Mouse (Mus musculus) kidney, embryonic 16.5 days (tissue): Measurements from ENCODE around the gene C1qtnf7. TPM values are rescaled to one million over a fixed set of nuclear protein-coding genes. Genes with fewer than 3 reads are reported as not detected.
A peak's percentile ranks its signal among the peaks of the same experiment; 100 is the strongest.

Experiments used
- ATAC-seq: fragments of 200-750 bp; cut with Nextera tagmentation; 2 replicates; pipeline ENCODE4 v1.8.0; 2017; ENCODE audit warnings: moderate TSS enrichment; ENCODE audit not compliant: low FRiP score, low TSS enrichment
- H3K27ac ChIP-seq: fragments of 300-500 bp; sonication (generic); 2 replicates; pipeline ENCODE4 v1.5.1; 2014; ENCODE audit warnings: low read length
- H3K27me3 ChIP-seq: fragments of 300-500 bp; sonication (generic); 2 replicates; pipeline ENCODE4 v1.6.1; 2014; ENCODE audit warnings: low read length, control low read depth, mixed read lengths; ENCODE audit not compliant: insufficient read depth
- H3K36me3 ChIP-seq: fragments of 300-500 bp; sonication (generic); 2 replicates; pipeline ENCODE4 v1.6.1; 2014; ENCODE audit warnings: low read length, control low read depth, mixed read lengths; ENCODE audit not compliant: insufficient read depth
- H3K4me1 ChIP-seq: fragments of 300-500 bp; sonication (generic); 2 replicates; pipeline ENCODE4 v1.6.1; 2014; ENCODE audit warnings: low read length, control low read depth, mixed read lengths; ENCODE audit not compliant: insufficient read depth
- H3K4me2 ChIP-seq: fragments of 300-500 bp; sonication (generic); replicated peaks from 2 replicates; pipeline ENCODE4 v1.6.1; 2014; ENCODE audit warnings: low read depth, low read length
- H3K4me3 ChIP-seq: fragments of 300-500 bp; sonication (generic); 2 replicates; pipeline ENCODE4 v1.5.1; 2014; ENCODE audit warnings: mild to moderate bottlenecking, low read length
- H3K9ac ChIP-seq: fragments of 300-500 bp; sonication (generic); replicated peaks from 2 replicates; pipeline ENCODE4 v1.6.1; 2014; ENCODE audit warnings: low read length
- H3K9me3 ChIP-seq: fragments of 300-500 bp; sonication (generic); 2 replicates; pipeline ENCODE4 v1.6.1; 2016; ENCODE audit warnings: low read length, control low read depth
- WGBS: fragments of 180-500 bp; shearing (Covaris S2); extraction: QIAGEN DNeasy Blood & Tissue Kit; methylation state at CpG from one replicate; pipeline ENCODE4 v1.1.7; 2014; 5-methylcytosine and 5-hydroxymethylcytosine counted together
- polyA plus RNA-seq: library from polyadenylated mRNA; unstranded; fragments of >200 nt; fragmentation: Nextera tagmentation; extraction: Ambion mirVana; gene quantifications from 2 replicates; pipeline ENCODE4 v1.2.1, GENCODE M21; 2015

C1qtnf7 gene
- polyA plus RNA-seq, 1 experiment from 2014 or later = 8.5 TPM

DNA sequence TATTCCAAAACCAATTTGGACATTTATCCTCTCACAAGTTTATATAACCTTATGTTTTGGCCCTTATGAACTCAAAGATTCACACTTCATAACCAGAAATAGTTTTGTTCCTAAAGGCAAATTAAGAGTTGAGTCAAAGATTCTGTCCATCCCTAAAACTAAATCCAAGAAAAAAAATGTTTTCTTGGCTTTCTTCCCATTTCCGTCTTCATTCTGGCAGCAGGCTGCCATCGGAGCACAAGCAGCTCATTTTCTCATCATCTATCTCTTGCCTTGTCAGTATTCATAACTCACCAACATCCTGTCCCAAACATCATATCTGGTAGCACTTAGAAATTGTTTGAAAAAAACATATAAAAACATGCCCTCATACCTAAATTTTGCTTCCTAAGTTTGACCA is 6.9 kb upstream of the C1qtnf7 start:
- Histone ChIP-seq H3K4me3 (no peak overlapping the region), H3K9ac (no peak overlapping the region), H3K4me2 (no peak overlapping the region), H3K27ac (no peak overlapping the region), H3K4me1 (0 out of 2 replicates have a peak, but pooled peaks cover 5% of the 10 kb centered on the region), H3K27me3 (no peaks in the 10 kb centered on the region), H3K36me3 (no peaks in the 10 kb centered on the region), H3K9me3 (no peaks in the 10 kb centered on the region)
- no peak for ATAC-seq
- 61% methylated on average over 2 of the region's 2 CpGs for WGBS

DNA sequence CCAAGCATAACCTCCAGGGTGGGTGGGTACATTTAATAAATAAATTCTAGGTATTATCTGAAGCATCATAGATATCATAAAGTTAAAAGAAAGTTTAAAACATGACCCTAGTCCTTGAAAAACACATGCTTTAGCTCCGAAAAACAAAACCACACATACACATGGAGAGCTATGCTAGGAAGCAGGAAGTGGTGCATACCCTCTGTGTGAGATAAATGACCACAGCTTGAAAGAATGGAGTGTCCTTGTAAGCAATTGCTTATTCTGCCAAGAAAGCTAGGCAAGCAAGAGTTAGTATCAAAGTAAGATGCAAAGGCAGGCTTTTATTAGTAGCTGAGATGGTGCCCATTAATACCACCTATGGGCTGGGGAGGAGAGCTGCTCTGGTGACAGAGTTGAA is 6.4 kb upstream of the C1qtnf7 start:
- Histone ChIP-seq H3K9me3 (no peaks in the 10 kb centered on the region), H3K4me2 (no peak overlapping the region), H3K4me3 (no peak overlapping the region), H3K36me3 (no peaks in the 10 kb centered on the region), H3K27ac (no peak overlapping the region), H3K4me1 (0 out of 2 replicates have a peak, but pooled peaks cover 5% of the 10 kb centered on the region), H3K27me3 (no peaks in the 10 kb centered on the region), H3K9ac (no peak overlapping the region)
- 56% methylated on average over 1 of the region's 1 CpGs for WGBS
- peak; percentile 54; the same call in 1 of the 2 replicates for ATAC-seq

DNA sequence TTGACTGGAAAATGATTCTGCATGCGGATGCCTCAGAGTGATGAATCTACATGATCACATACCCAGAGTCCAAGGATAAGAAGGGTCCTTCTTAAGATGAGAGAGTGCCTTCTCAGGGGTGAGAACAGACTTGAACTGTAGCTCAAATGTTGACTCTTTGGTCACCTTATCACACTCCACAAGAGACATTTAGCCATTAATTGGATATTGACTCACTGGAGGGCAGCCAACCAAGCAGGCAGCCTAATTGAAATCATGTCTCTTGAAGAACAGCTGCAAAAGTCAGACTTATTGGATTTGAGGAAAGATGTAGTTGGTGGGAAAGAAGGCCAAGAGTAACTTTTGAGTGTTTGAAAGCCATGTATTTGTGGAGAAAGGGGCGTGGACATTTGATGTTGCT is 4.2 kb upstream of the C1qtnf7 start:
- Histone ChIP-seq H3K27ac (no peak overlapping the region), H3K4me1 (peaks cover 9% of the 10 kb centered on the region; the same call in 1 of the 2 replicates), H3K9ac (no peak overlapping the region), H3K4me2 (no peak overlapping the region), H3K27me3 (no peaks in the 10 kb centered on the region), H3K36me3 (no peaks in the 10 kb centered on the region), H3K9me3 (no peaks in the 10 kb centered on the region), H3K4me3 (no peak overlapping the region)
- ATAC-seq = no peak
- WGBS = 82% methylated on average over 2 of the region's 2 CpGs

- no peaks in the 10 kb centered on the region for H3K36me3 ChIP-seq
- no peaks in the 10 kb centered on the region for H3K27me3 ChIP-seq
- no peak overlapping the region; the same call in 1 of the 2 replicates for H3K9ac ChIP-seq
- no peak overlapping the region for H3K27ac ChIP-seq
- H3K4me1 ChIP-seq = peaks cover 18% of the 10 kb centered on the region
- ATAC-seq = no peak
- WGBS = 27% methylated on average over 7 of the region's 7 CpGs
- no peaks in the 10 kb centered on the region for H3K9me3 ChIP-seq
- peak overlapping the region; percentile 25 for H3K4me3 ChIP-seq
- H3K4me2 ChIP-seq = peak overlapping the region; percentile 49
These were observed 1.2 kb downstream of the C1qtnf7 start for GRCm38 (mm10) chr5:43516491-43516890.

DNA sequence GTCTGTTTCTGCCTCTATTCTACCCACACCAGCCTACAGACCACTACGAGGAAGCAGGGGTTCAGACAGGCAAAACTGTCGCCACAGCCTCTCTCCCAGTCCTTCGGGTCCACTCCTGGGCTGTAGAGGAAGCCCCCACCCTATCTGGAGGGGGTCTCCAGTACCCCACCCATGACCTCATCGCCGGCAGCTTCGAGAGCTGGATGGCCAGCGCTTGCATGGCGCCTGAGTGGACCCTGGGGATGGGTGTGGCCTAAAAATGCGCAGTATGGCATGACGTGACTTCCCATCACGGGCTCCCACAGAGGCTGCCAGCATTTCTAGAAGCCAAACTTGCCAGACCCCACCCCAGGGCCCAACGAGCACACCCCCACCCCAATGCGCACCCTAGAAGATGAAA is 2.0 kb downstream of the C1qtnf7 start:
- no peaks in the 10 kb centered on the region for H3K36me3 ChIP-seq
- 0 out of 2 replicates have a peak, but pooled peaks have one; percentile 20 for ATAC-seq
- no peak overlapping the region for H3K27ac ChIP-seq
- H3K9me3 ChIP-seq = no peaks in the 10 kb centered on the region
- 89% methylated on average over 13 of the region's 13 CpGs for WGBS
- H3K4me2 ChIP-seq = peak overlapping the region; percentile 49; the same call in 1 of the 2 replicates
- H3K4me3 ChIP-seq = no peak overlapping the region
- H3K4me1 ChIP-seq = peaks cover 26% of the 10 kb centered on the region
- no peak overlapping the region for H3K9ac ChIP-seq
- no peaks in the 10 kb centered on the region for H3K27me3 ChIP-seq

- Histone ChIP-seq H3K27ac (no peak overlapping the region), H3K36me3 (no peaks in the 10 kb centered on the region), H3K27me3 (no peaks in the 10 kb centered on the region), H3K4me1 (peaks cover 35% of the 10 kb centered on the region), H3K9me3 (no peaks in the 10 kb centered on the region), H3K9ac (no peak overlapping the region), H3K4me3 (no peak overlapping the region), H3K4me2 (no peak overlapping the region)
- no peak for ATAC-seq
- 74% methylated on average over 2 of the region's 2 CpGs for WGBS
These were observed 4.6 kb downstream of the C1qtnf7 start for GRCm38 (mm10) chr5:43519905-43520304.

GRCm38 (mm10) chr5:43521369-43521768 is 6.0 kb downstream of the C1qtnf7 start:
- H3K4me2 ChIP-seq = 0 out of 2 replicates have a peak overlapping the region, but pooled peaks have one; percentile 19
- no peak overlapping the region for H3K4me3 ChIP-seq
- H3K36me3 ChIP-seq = no peaks in the 10 kb centered on the region
- peaks cover 30% of the 10 kb centered on the region for H3K4me1 ChIP-seq
- H3K9ac ChIP-seq = no peak overlapping the region
- 25% methylated on average over 7 of the region's 7 CpGs for WGBS
- no peaks in the 10 kb centered on the region for H3K9me3 ChIP-seq
- no peaks in the 10 kb centered on the region for H3K27me3 ChIP-seq
- peak; percentile 47; the same call in 1 of the 2 replicates for ATAC-seq
- H3K27ac ChIP-seq = peak overlapping the region; percentile 67; the same call in 1 of the 2 replicates

- Histone ChIP-seq H3K36me3 (no peaks in the 10 kb centered on the region), H3K4me1 (peaks cover 34% of the 10 kb centered on the region)
- no peak; the same call in 1 of the 2 replicates for ATAC-seq
These were observed 7.5 kb downstream of the C1qtnf7 start for GRCm38 (mm10) chr5:43522866-43523265.

DNA sequence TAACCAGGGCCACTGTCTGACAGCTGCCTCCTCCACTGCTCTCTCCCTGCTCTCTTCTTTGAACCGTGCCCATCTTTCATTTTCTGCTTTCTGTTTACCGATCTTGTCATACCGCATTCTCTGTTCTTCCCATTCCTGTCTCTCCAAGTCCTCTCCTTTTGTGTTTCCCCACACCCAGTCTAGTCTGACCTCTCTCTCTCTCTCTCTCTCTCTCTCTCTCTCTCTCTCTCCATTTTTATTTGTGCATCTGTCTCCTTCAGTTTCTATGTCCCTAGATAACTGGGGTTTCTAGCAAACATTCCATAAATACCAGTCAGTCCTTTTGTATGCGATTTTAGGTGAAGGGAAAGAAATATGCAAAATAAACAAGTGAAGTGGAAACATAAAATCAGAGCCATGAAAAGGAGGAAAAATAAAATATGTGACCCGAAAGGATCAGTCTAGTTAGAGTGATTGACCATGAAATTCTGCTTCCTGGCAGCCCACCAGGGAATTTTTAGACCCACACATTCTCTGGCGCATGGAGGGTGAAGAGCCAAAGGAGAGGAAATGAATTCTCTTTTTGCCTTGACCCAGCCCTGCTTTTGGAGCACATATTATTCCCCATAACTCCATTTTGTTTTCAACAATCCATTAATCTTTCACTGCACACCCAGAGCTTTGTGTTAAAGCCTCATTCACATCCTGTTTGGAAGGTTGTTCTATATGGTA is 11.7 kb downstream of the C1qtnf7 start:
- Histone ChIP-seq H3K27me3 (no peaks in the 10 kb centered on the region), H3K4me1 (peaks cover 29% of the 10 kb centered on the region), H3K4me3 (no peak overlapping the region), H3K9me3 (no peaks in the 10 kb centered on the region), H3K27ac (peak overlapping the region; percentile 61; the same call in 1 of the 2 replicates), H3K9ac (no peak overlapping the region), H3K36me3 (no peaks in the 10 kb centered on the region), H3K4me2 (no peak overlapping the region)
- 0 out of 2 replicates have a peak, but pooled peaks have one; percentile 36 for ATAC-seq
- WGBS = 51% methylated on average over 6 of the region's 6 CpGs

More at GRCm38 (mm10) chr5:43522866-43523265, 7.5 kb downstream of the C1qtnf7 start:
- no peak overlapping the region for H3K9ac ChIP-seq
- no peaks in the 10 kb centered on the region for H3K9me3 ChIP-seq
- no peaks in the 10 kb centered on the region for H3K27me3 ChIP-seq
- no peak overlapping the region for H3K4me2 ChIP-seq
- H3K4me3 ChIP-seq = no peak overlapping the region
- H3K27ac ChIP-seq = peak overlapping the region; percentile 32; the same call in 1 of the 2 replicates
- WGBS = 33% methylated on average over 1 of the region's 1 CpGs

DNA sequence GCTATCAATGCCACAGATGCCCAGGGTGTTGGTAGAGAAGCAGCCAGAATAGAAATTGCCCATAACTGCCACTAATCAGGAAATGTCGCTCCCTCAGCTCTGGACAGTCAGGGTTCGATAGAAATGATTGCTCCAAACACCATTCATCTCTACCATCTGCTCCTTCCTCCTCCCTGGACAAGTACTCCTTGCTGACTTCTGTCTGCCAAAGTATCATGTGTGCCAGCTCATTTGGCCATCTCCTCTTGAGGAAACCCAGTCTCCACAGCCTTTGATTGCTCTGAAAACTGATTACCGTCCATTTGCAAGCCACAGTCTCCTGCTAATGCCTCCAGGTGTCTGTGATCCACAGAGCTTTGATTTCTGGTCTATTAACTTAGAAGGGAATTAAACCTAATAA is 14.8 kb downstream of the C1qtnf7 start:
- Histone ChIP-seq H3K9ac (no peak overlapping the region), H3K4me2 (no peak overlapping the region), H3K36me3 (no peaks in the 10 kb centered on the region), H3K4me1 (peaks cover 22% of the 10 kb centered on the region), H3K4me3 (no peak overlapping the region), H3K9me3 (no peaks in the 10 kb centered on the region), H3K27me3 (no peaks in the 10 kb centered on the region), H3K27ac (no peak overlapping the region)
- 70% methylated on average over 3 of the region's 3 CpGs for WGBS
- no peak for ATAC-seq
